Mouse (Mus musculus) urinary bladder, adult 2 months (tissue): ENCODE measurements around the gene Inava. TPM values are rescaled to one million over a fixed set of nuclear protein-coding genes. Genes with fewer than 3 reads are reported as not detected.

Source experiments
- DNase-seq: peaks from one replicate; pipeline ENCODE4 v3.0.0; 2022; ENCODE audit warnings: low spot score
- polyA plus RNA-seq: library from polyadenylated mRNA; depleted of rRNA; stranded (reverse); fragments of >200 nt; gene quantifications from 2 replicates; pipeline ENCODE4 v1.2.3, GENCODE M21; 2012

Inava gene
- polyA plus RNA-seq, 1 experiment = 24.3 TPM

DNA sequence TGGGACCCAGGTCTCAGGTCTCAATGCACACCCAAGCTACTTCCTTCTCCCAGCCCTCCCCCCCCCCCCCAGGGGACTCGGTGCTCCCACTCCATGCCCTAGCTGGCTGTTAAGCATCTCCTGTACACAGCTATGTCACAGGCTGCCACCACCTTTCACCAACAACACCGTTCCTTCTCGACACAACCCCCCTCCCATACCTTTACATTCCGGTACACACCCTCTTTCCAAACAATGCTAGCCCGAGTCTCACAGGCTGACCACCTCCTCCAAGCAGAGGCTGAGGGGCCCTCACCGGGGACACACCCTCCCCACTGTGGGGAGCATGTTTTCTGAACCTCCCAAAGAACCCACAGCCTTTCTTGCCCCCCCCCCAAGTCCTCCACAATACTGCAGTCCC lies 2.5 kb downstream of the Inava start:
- no peak for DNase-seq

DNA sequence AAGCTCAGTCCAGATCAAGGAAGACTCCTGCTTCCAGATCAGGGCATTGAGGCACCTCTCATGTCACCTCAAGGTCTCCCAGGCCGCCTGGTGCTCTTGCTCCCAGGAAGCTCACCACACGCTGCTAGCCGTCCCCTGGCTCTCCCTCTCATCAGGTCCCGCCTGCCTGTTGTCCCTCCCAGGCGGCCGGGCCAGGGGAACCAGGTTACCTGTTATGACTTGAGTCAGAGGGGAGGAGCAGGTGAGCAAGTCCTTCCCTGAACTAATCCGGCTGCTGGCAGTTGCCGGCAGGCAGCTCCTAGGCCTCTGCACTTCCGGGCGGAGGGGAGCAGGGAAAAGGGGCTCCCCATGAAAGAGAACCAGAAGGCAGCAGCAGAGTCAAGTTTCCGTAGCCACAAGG lies 3.9 kb downstream of the Inava start:
- peak; percentile 65 for DNase-seq

DNA sequence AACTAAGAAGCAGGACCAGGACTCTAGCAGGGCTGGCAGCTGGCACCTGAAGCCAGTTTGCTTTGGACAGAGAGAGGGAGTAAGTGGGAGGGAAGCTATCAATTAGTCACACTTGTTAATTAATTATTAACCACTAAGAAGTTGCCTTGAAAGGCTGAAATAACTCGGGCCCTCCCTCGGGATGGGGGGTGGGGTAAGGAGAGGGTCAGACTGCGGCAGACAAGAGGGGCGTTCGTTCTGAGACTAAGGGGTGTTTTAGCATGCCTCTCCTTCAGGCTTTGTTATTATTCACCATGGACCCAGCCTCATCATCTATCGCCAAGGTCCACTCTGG lies 5.1 kb downstream of the Inava start:
- no peak for DNase-seq

DNA sequence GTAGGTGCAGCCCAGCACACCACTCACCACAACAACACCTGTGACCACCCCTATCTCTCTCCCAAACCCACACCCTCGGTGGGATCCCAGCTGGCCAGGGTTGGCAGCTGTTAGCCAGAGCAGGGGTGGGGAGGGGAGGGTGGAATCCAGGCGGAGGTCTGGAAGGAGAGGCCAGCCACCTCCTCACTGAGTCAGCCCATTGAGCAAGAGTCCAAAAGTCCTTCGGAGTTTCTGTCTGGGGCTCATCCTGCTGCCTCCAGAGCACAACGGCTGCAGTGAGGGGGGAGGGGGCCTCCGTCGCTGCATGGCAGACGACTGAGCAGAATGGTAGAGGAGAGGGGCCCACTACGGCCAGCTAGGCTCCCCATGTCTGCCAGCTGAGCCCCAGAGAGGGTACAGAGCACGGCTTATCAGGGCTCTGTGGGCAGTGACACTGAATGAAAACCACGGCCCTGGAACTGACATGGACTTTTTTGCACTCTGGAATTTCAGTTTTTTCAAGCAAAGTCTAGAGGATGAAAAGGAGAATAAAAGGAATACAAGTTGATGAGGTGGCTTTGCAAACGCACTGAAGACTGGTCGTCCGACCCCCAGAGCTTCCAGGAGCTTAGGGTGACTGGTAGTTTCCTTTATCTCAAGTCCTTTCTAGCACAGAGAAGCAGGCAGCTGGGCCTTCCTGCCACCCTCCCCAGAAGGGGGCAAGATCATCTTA lies 5.6 kb downstream of the Inava start:
- DNase-seq = no peak

DNA sequence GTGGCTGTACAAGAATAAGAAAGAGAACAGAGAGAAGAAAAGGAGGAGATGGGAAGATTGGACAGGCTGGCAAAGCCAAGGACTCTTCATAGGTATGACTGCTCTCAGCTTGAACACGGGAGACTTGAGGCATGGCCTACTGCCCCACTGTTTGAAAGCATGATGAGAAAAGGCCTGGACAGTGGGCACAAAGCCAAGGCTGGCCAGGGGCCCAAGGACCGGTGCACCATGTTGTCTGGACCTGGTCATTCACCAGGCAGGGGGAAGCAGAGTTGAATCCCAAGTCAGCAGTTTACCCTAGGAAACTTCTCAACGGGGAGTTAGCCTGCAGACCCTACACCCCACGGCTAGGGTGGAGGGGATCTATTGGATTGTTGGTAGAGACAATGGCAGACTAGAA lies 6.2 kb downstream of the Inava start:
- DNase-seq = no peak

DNA sequence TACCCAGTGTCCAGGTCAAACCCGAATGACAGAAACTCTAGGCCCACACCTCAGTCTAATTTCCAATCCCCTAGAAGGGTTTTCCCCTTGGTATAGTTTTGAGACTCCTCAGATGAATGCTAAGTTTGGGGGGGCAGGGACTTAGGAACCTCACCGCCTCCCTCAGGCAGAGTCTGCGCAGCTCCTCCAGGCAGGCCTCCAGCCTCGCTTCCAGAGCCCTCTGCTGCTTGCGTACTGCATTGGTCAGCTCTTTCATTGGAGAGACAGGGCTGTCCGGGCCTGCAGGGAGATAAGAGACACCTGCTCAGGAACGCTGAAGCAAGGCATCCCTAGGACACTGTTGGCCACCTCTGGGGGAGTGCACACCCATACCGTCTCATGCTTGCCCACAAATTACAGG lies 7.4 kb downstream of the Inava start:
- DNase-seq = no peak

DNA sequence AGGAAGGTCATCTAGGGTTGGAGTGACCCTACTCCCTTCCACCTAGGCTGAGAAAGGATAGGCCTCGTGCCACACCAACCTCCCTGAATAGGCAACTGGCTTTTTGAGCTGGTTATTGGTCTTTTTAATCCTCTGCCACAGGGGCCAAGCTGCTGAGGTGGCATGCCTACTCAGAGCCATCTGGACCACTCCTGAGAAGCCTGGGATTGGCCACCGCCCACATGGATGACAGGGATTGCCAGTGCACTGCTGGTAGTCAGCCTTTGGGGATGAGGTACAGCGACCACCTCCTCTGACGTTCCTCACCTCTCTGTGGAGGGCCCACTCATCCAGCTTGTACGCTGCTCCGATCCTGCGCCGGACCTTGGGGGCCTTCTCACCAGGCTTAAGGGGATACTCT lies 8.2 kb downstream of the Inava start:
- no peak for DNase-seq

DNA sequence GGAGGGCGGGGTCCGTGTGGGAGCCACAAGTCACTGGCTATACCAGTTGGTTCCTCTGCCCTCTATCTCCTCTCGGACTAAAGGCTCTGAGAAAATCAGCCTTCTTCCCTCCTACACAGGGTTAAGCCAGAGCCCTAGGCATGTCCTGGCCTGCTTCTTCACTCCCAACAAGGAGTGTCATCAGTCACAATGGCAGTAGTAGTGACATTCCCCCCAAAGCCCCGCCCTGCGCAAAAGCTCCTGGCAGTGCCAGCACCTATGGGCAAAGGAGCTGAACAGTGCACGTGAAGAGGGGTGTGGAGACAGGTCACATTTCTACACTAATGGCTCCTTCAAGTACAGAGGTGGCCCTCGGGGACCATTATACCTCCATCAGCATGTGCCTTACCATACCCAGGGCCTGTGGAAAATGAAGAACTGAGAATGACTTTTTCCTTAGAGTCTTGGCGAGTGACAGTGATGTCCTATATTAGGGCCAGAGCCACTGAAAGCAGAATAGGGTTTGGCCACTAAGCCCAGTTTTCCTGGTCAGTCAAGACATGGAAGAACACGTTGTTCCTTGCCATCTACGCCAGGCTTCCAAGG lies 10.2 kb downstream of the Inava start:
- DNase-seq = no peak

DNA sequence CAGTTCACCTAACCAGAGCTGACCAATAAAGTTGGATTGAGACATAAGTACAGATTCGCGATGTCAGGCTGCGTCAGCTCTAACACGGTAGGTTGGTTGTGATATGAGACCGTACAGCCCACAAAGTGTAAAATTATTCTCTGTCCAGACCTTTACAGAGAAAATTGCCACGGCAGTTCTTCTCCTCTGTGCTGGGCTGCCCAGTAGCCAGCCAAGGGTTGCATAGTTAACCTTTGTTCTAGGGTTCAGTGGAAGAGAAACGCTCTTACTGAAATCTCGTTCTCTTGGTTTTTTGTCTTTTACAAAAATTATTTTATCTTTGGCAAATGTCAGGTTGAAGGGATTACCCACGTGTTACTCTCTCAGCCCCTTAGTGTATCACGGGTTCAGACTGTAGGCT lies 11.7 kb downstream of the Inava start:
- DNase-seq = no peak

DNA sequence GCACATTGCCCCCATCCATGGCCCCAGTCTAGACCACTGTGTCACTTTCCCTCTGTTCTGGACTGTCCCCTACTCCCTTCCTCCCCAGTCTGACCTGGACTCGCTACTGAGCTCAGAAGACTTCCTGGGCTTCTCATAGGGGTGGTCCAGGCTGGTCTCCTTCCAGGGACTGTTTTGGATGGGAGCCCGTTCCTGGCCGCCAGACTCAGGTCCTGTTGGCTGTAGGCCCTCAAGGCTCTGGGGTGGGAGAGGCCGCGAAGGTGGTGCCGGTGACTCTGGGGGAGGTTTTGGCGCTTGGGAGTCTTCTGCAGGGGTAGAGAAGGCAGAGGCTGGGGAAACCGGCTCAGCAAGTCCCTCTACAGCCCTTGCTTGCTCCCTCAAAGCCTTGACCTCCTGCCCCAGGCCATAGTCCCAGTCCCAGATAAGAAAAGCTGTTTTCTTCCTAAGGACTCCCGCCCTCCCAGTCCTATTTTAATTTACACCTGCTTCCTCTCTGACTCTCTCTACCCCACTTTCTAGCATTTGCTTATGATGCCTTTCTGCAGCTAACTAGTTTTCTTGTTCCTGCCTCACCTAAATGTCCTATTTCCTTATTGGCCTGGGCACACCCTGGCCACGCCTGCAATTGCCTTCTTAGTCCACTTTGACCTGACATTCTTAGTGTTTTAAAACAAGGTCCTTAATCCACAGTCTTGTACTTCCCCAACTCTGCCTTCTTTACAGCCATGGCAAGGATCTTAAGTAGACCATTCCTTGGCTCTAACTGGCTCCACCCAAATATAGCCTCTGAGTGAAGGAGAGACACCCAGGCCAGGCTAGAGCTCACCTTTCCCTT lies 13.8 kb downstream of the Inava start:
- DNase-seq = no peak

DNA sequence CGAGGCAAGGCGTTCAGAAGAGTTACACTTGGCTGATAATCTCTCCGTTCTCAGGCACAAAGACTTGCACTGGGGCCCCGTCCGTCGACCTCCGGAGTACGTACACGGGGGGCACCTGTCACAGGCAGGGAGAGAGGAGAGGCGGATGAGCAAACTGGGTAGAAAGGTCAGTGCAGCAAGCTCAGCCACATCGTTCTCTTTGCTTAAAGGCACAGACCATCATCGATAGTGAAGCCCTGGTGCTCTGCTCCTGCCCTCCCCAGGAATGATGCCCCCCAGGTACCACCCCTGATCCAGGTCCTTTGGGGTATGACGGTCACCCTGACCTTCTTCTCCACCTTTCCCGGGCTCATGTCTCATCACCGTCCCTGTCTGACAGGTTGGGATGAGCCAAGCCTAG lies 19.8 kb downstream of the Inava start:
- no peak for DNase-seq

DNA sequence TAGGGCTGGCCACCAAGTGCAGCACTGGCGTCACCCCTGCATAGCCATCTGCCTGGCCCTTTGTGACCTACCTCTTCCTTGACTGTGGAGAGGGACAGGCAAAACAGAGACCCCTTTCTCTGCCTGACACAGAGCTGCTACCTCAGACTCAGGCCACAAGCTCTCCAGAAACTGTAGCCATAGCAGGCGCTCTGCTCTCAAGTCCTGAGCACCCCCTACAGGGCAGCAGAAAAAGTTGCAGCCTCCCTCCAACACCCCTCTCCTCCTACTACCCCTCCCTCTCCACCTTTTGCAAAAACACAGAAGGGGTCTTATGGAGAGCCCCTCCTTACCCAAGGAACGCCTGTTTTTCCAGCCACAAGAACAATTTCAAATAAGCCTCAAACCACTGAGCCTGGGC lies 21.3 kb downstream of the Inava start, which contains the start of gene Mroh3:
Mroh3 (minus strand) TSS at position 26 of the 400 bp plus-strand sequence.
- DNase-seq = no peak

DNA sequence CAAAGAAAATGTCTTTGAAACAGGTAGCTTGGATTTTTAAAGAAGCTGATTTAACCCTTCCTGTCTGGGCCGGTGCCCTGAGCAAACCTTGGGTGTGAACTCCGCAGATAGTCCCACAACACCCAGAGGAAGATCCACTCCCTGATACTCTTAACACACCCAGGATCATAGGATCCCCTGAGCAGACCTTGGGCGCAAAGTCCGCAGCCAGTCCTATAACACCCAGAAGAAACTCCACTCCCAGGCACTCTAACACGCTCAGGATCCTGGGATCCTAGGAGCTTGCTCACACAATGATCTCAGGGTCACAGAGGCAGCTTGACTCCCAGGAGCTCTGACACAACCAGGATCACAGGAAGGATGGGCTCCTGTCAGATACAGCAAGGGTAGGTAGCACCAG lies 44.0 kb downstream of the Inava start:
- no peak for DNase-seq

DNA sequence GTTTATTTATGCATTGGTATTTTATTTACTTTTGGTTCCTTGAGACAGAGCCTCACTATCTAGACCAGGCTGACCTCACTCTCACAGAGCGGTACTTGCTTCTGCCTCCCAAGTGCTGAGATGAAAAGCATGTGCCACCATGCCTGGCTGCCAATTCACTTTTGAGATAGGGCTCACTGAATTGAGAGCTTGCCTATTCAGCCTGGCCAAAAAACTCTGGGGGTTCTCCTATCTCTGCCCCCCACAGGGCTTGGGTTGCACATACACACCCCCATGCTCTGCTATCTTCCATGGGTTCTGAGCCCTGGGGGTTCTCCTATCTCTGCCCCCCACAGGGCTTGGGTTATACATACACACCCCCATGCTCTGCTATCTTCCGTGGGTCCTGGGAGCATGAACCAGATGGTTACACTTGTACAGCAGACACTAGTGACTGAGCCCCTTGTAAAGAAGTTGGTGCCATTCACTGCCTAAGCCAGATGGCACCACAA lies 54.5 kb downstream of the Inava start:
- DNase-seq = no peak

DNA sequence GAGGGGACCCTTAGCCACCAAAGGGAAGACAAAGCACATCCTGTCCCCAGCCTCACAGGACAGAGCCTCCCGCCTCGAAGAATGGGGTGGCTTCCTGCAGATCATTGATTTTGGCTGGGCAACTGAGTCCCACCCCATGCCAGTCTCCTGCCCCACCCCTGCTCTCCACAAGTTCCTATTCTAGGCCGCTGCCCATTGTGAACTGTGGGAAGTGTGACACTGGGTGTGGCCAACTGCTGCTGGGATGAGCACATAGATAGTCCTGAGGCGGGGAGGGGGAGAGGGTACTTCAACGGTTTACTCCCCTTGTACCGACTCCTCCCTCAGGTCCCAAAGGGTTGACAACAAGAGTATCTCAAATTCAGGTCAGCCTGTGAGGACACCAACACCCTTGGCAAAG lies 55.3 kb downstream of the Inava start:
- DNase-seq = no peak

DNA sequence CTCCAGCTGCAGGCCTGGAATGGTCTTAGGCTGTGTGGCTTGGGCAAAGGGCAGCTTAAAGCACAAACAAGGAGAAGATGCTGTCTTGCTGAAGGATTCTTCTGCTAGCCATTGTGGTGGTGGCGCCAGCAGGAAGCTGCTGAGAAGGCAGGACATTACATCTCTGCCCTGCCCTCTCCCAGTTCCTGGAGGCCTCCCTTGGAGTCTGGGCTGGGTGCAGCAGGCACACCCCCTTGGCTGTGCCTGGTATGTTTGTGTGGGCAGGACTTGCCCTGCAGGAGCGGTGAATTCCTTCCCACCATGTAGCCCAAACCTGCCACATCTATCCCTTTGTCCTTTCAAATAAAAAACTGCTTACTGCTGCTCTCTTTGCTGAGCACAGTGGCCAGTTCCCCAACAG lies 57.0 kb downstream of the Inava start:
- DNase-seq = no peak

DNA sequence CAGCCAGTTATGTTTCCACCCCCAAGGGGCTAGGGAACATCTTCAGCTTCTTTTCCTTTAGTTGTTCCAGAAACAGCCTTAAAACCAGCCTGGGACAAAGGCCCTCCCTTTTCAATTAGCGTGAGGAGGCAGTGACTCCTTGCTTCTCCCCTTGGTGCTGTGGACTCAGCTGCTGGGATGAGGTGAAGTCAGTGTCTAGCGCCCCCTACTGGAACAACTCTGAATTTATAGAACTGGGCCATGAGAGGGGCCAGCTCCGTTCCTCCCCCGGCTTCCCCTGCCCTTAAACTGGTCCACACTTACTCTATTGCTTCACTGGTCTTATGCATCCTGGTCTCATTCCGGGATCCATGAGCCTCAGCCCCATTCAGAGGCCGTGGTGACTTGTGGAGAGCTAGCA lies 58.9 kb downstream of the Inava start:
- no peak for DNase-seq

DNA sequence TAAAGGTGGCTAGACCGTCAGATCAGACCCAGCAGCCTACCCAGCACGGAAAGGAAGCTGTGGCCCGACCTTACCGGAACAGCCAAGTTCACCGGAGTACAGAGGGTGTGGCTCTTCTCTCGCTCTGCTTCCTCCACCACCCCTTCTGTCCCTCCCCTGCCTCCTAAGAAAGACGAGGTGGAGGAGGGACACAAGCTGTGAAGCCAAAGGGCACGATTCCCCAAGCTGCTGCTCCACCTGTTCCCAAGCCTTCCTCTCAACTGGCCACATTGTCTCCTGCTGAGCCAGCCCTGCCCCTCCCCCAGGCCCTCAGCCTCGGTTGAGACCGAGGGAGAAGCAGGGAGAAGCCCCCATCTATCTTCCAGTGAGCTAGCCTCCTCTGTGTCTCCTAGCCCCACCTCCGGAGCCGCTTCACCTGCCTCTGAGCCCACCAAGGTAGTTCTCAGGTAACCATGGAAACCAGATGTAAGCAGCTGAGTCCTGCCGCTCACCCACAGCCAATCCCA lies 59.9 kb downstream of the Inava start:
- DNase-seq = no peak

DNA sequence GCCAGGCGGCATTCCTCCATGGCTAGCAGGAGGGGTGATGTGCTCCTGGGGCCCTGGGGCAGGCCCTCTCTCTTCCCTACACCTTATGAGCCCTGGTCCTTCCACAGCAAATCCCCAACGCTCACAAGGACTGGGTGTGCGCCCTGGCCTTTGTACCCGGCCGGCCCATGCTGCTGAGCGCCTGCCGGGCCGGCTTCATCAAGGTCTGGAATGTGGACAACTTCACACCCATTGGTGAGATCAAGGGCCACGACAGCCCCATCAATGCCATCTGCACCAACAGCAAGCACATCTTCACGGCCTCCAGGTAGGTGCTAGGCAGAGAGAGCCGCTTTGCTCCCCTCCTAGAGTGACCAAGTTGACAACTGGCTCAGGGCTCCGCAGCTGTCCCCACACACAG lies 61.4 kb downstream of the Inava start:
- DNase-seq = no peak

DNA sequence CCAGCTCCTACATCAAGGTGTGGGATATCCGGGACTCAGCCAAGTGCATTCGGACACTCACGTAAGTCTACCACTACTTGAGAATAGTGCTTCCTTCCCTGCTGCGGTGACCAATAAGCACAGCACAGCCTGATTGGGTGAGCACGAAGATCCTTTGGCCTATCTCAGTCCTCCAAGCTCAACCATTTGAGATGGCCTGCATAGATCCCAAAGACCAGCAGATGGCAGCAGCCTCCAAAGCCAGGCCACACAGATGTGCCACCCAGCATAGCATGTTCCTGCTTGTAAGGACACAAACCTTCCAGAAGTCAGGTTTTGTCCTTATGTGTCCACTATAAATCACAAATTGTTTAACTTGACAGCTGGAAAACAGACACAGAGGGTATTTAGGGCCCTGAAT lies 64.0 kb downstream of the Inava start:
- DNase-seq = no peak

DNA sequence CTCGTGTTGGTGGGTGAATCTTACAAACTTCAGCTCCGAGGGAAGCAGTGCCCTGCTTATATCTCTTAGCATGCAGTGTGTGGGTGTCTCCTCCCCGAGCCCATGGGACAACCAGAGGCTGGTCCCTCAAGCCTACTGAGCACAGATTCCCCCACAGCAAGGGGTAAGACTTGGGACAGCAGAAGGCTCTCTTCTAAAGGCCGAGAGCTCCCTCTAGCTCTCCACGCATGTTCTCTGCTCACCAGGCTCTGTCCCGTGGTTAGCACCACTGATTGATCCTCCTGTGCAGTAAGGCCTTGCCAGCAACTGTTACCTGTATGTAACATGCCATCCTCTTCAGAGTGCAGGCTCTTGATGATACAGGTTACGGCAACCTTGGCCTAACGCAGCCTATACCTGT lies 66.4 kb downstream of the Inava start:
- DNase-seq = no peak

DNA sequence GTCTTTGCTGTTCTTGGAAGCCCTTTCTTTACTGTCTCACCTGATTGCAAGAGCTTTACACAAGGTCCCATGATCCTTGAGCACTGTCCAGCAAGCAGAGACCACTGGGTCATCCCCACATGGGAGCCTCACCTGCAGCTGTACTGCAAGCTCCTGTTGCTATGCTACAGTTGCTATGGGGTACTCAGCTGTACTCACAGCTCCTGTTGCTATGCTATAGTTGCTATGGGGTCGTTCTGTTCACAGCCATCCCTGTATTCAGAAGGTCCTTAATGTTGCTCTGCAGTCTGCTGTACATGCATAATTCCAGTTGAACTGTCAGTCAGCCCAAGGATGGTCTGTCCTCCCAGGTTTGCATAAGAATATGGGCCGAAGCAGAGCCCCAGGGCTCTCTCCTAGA lies 68.6 kb downstream of the Inava start:
- no peak for DNase-seq
